Mouse (Mus musculus) CD8-positive naive resting alpha-beta T cell, adult 2 months (primary cell): Measurements from ENCODE around the gene Etv5.

ENCODE experiments used
- DNase-seq, 2 experiments: peaks; one replicate each; pipeline ENCODE4 v3.0.0; 2022; ENCODE audit warnings: low read depth in 2 of 2, low spot score in 2 of 2

Etv5 gene

DNA sequence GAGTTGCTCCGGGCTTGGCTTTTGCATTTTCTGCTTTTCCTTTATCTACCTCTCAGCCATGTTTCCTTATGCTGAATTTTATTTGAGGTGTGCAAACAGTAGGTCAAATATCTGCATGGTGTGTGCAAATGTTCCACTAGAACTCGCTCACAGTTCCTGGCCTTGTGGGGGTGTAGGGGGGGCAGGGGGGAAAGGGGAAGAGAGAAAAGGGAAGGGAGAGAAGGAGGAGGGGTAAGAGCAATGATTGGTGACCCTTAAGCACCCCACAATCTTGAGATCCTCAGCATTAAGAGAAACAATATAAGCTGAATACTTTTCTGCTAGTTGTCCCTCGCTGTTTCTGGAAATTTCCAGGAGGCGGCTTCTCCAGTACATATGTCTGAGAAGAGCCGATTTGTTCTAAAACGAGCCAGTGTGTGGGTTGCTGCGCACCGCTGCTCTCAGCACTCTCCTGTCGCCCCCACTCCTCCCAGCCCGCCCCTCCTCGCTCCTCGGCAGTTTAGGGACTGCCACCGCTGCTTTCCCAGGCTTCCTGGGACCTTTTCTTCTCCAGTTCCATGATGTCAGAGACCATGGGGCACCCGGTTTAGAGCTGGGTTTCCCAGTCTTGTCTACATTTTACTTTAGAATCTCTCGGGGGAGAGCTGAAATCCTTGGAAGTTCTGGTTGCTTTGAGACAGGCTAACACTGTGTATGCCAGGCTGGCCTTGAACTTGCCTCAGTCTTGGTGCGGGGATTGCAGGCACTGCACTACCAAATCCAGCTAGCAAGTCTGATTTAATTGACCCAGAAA is 90.8 kb downstream of the Etv5 start:
- no peak for DNase-seq

GRCm38 (mm10) chr16:22348014-22348413 is 91.5 kb downstream of the Etv5 start:
- DNase-seq = no peak

GRCm38 (mm10) chr16:22341236-22341671 is 98.3 kb downstream of the Etv5 start:
- no peak for DNase-seq

GRCm38 (mm10) chr16:22335781-22336180 is 103.7 kb downstream of the Etv5 start:
- DNase-seq = no peak
